Mouse (Mus musculus): ENCODE results near the gene Slc2a2. TPM values are rescaled to one million over a fixed set of nuclear protein-coding genes. Genes with fewer than 3 reads are reported as not detected.

The Slc2a2 gene
- 0.04 and 0.08 TPM in 2 replicates for polyA plus RNA-seq (2012; rRNA removed)

DNA sequence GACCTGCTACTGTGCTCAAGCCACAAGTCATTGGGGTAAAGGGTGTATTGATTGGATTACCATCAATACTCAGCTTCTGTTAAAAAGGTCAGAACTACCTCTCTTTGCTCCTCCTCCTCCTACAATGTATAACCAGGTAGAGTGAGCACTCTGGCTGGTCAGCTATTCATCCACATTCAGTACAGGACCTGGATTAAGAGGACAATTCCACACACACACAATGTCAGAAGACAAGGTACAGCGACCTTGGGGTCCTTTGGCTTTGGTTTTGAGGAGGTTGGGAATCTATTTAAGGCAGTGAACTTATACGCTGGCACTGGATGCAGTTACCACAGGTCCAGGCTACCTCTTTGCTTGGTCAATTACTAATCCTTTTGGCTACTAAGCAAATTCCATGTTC is at the start of gene Slc2a2:
Slc2a2 (plus strand) TSS at position 107 of the 400 bp plus-strand sequence.

Other genes with a start within 250 kb of the Slc2a2 start
- gene Eif5a2, start 83.4 kb downstream of the Slc2a2 start, polyA plus RNA-seq (2012; rRNA removed), result 6.1 and 6.9 TPM in 2 replicates
- 211 and 216 TPM in 2 replicates for gene Rpl22l1, start 107.5 kb downstream of the Slc2a2 start, polyA plus RNA-seq (2012; rRNA removed)
- gene Gm1527, start 194.7 kb downstream of the Slc2a2 start, polyA plus RNA-seq (2012; rRNA removed), result not detected in 2 replicates

Data from central nervous system, embryonic 14 days (tissue).